Mouse (Mus musculus) testis, adult 2 months (tissue): ENCODE measurements around the gene Tcf7l1.

ENCODE experiments used
- CTCF ChIP-seq: fragments of 200-500 bp; IDR thresholded peaks from 2 replicates; pipeline ENCODE4 v1.5.1; 2012; ENCODE audit warnings: low read depth, mild to moderate bottlenecking, inconsistent platforms, low read length, moderate library complexity; ENCODE audit not compliant: control insufficient read depth, insufficient read depth, insufficient replicate concordance
- POLR2A ChIP-seq: fragments of 200-500 bp; IDR thresholded peaks from 2 replicates; pipeline ENCODE4 v1.6.1; 2012; ENCODE audit warnings: low read depth, mild to moderate bottlenecking, inconsistent platforms, low read length, moderate library complexity; ENCODE audit not compliant: control insufficient read depth

GRCm38 (mm10) chr6:72626391-72626790 lies 162.7 kb downstream of the Tcf7l1 start:
- no peak for TF ChIP-seq POLR2A
- no peak for TF ChIP-seq CTCF
